Mouse (Mus musculus) liver, postnatal 0 days (tissue): ENCODE measurements around the gene Nckap1l. TPM values are rescaled to one million over a fixed set of nuclear protein-coding genes. Genes with fewer than 3 reads are reported as not detected.
A peak's percentile ranks its signal among the peaks of the same experiment; 100 is the strongest.

Source experiments
- ATAC-seq: fragments of 200-750 bp; cut with Nextera tagmentation; 2 replicates; pipeline ENCODE4 v1.8.0; 2017; ENCODE audit warnings: mild to moderate bottlenecking, moderate library complexity
- DNase-seq: peaks from one replicate; pipeline ENCODE4 v3.0.0-alpha.2; 2016
- H3K27ac ChIP-seq: fragments of 300-500 bp; sonication (generic); 2 replicates; pipeline ENCODE4 v1.5.1; 2014; ENCODE audit warnings: antibody characterized with exemption, moderate library complexity, mild to moderate bottlenecking, low read depth
- H3K27me3 ChIP-seq: fragments of 300-500 bp; sonication (generic); 2 replicates; pipeline ENCODE4 v1.6.1; 2014; ENCODE audit warnings: low read length, control low read depth, mixed read lengths; ENCODE audit not compliant: insufficient read depth
- H3K36me3 ChIP-seq: fragments of 300-500 bp; sonication (generic); replicated peaks from 2 replicates; pipeline ENCODE4 v1.6.1; 2014; ENCODE audit warnings: mild to moderate bottlenecking, control low read depth, low read length, moderate library complexity, mixed read lengths; ENCODE audit not compliant: insufficient read depth
- H3K4me1 ChIP-seq: fragments of 300-500 bp; sonication (generic); 2 replicates; pipeline ENCODE4 v1.6.1; 2014; ENCODE audit warnings: antibody characterized with exemption, mild to moderate bottlenecking, control low read depth; ENCODE audit not compliant: insufficient read depth
- H3K4me2 ChIP-seq: fragments of 300-500 bp; sonication (generic); 2 replicates; pipeline ENCODE4 v1.6.1; 2014; ENCODE audit warnings: low read depth, mild to moderate bottlenecking, low read length, moderate library complexity, mixed read lengths
- H3K4me3 ChIP-seq: fragments of 300-500 bp; sonication (generic); 2 replicates; pipeline ENCODE4 v1.5.1; 2014; ENCODE audit warnings: low read depth, low read length
- H3K9ac ChIP-seq: fragments of 300-500 bp; sonication (generic); replicated peaks from 2 replicates; pipeline ENCODE4 v1.6.1; 2014; ENCODE audit warnings: mild to moderate bottlenecking, moderate library complexity
- H3K9me3 ChIP-seq: fragments of 300-500 bp; sonication (generic); 2 replicates; pipeline ENCODE4 v1.6.1; 2016; ENCODE audit warnings: mild to moderate bottlenecking, control low read depth, low read length, mixed read lengths
- CTCF ChIP-seq: sonication (generic); IDR thresholded peaks from 2 replicates; pipeline ENCODE4 v1.5.1; 2016; ENCODE audit warnings: antibody characterized with exemption, low read depth
- EP300 ChIP-seq: IDR thresholded peaks from 2 replicates; pipeline ENCODE4 v1.6.1; 2016; ENCODE audit warnings: antibody characterized with exemption, low read depth, mild to moderate bottlenecking
- WGBS: fragments of 180-500 bp; shearing (Covaris S2); extraction: QIAGEN DNeasy Blood & Tissue Kit; methylation state at CpG from one replicate; pipeline ENCODE4 v1.1.7; 2014; ENCODE audit not compliant: insufficient replicate concordance; 5-methylcytosine and 5-hydroxymethylcytosine counted together
- polyA plus RNA-seq: library from polyadenylated mRNA; unstranded; fragments of >200 nt; fragmentation: Nextera tagmentation; extraction: Ambion mirVana; gene quantifications from 2 replicates; pipeline ENCODE4 v1.2.1, GENCODE M21; 2015

The Nckap1l gene
- polyA plus RNA-seq, 1 experiment from 2014 or later: 6.8 TPM

DNA sequence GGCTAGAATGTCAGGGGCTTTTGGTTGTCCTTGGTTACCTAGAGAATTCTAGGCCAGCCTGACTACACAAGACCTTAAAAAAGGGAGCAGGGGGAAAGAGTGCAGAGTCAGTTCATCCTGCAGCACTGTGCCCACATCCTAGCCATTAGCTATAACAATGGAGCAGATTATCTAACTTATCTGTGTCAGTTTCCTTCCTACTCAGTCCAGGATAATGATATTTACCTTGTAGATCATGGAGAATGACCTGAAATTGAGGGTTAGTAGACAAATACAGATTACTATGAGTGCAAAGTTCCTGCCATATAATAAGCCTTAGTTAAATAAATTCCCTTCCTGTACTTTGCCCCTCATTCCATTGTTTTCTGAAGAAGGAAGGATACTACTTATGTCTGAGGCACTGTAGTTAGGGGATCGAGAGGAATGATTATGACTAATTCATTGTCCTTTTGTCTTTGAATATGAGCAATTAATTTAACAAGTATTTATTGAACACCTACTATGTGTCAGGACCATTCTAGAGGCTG, 25.5 kb downstream of the Nckap1l start:
- no peak overlapping the region for H3K27ac ChIP-seq
- no peak for DNase-seq
- WGBS: 72% methylated on average over 1 of the region's 1 CpGs
- H3K27me3 ChIP-seq: no peaks in the 10 kb centered on the region
- no peak overlapping the region for H3K4me2 ChIP-seq
- H3K9me3 ChIP-seq: no peaks in the 10 kb centered on the region
- no peak overlapping the region for H3K9ac ChIP-seq
- no peaks in the 10 kb centered on the region for H3K4me1 ChIP-seq
- no peak for ATAC-seq
- TF ChIP-seq EP300 (no peak), CTCF (no peak)
- peaks cover 9% of the 10 kb centered on the region for H3K36me3 ChIP-seq
- no peak overlapping the region for H3K4me3 ChIP-seq

DNA sequence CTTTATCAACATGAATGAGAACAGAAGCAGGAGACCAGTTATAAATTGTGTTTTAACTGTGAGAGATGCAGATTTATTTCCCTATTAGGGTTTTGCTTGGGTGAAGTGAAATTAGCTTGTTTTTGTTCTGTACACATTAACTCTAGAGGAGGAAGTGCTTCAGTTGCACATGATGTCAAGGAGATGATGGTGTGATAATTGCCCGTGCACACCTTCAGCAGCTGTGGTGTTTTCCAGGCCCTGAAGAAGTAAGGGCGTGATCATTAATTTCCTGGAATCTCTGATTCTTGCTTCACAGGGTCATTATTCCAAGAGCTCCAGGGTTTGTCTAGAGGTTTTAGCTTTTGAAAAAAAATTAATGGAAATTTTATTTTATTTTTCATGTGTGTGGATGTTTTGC, 26.5 kb downstream of the Nckap1l start:
- Histone ChIP-seq H3K36me3 (peaks cover 9% of the 10 kb centered on the region), H3K4me2 (no peak overlapping the region), H3K27ac (no peak overlapping the region), H3K27me3 (no peaks in the 10 kb centered on the region), H3K4me1 (no peaks in the 10 kb centered on the region), H3K9me3 (no peaks in the 10 kb centered on the region), H3K9ac (no peak overlapping the region), H3K4me3 (no peak overlapping the region)
- no peak for DNase-seq
- TF ChIP-seq CTCF (no peak), EP300 (no peak)
- ATAC-seq: no peak
- 69% methylated on average over 2 of the region's 2 CpGs for WGBS

GRCm38 (mm10) chr15:103482488-103482887, 28.9 kb downstream of the Nckap1l start:
- TF ChIP-seq EP300 (no peak), CTCF (0 out of 2 replicates have a peak, but pooled peaks have one; percentile 23)
- H3K27ac ChIP-seq: no peak overlapping the region
- H3K9me3 ChIP-seq: no peaks in the 10 kb centered on the region
- WGBS: 11% methylated on average over 1 of the region's 1 CpGs
- H3K36me3 ChIP-seq: peaks cover 6% of the 10 kb centered on the region; the same call in 1 of the 2 replicates
- ATAC-seq: no peak
- no peak overlapping the region for H3K9ac ChIP-seq
- H3K4me2 ChIP-seq: no peak overlapping the region
- no peak overlapping the region for H3K4me3 ChIP-seq
- DNase-seq: no peak
- no peaks in the 10 kb centered on the region for H3K27me3 ChIP-seq
- no peaks in the 10 kb centered on the region for H3K4me1 ChIP-seq

GRCm38 (mm10) chr15:103484490-103484889, 30.9 kb downstream of the Nckap1l start:
- Histone ChIP-seq H3K4me3 (no peak overlapping the region), H3K4me2 (no peak overlapping the region), H3K36me3 (peaks cover 6% of the 10 kb centered on the region; the same call in 1 of the 2 replicates), H3K4me1 (no peaks in the 10 kb centered on the region), H3K27ac (no peak overlapping the region), H3K27me3 (no peaks in the 10 kb centered on the region), H3K9ac (no peak overlapping the region), H3K9me3 (no peaks in the 10 kb centered on the region)
- DNase-seq: no peak
- ATAC-seq: no peak
- TF ChIP-seq CTCF: no peak
- TF ChIP-seq EP300: no peak
- WGBS: 67% methylated on average over 2 of the region's 2 CpGs

- Histone ChIP-seq H3K4me1 (no peaks in the 10 kb centered on the region), H3K27ac (no peak overlapping the region), H3K9ac (no peak overlapping the region), H3K4me3 (no peak overlapping the region), H3K4me2 (no peak overlapping the region), H3K36me3 (peaks cover 4% of the 10 kb centered on the region; the same call in 1 of the 2 replicates), H3K9me3 (no peaks in the 10 kb centered on the region), H3K27me3 (no peaks in the 10 kb centered on the region)
- 85% methylated on average over 3 of the region's 3 CpGs for WGBS
- ATAC-seq (no peak), DNase-seq (no peak)
- TF ChIP-seq EP300: no peak
- no peak for TF ChIP-seq CTCF
Measured at GRCm38 (mm10) chr15:103485106-103485505, 31.5 kb downstream of the Nckap1l start.

DNA sequence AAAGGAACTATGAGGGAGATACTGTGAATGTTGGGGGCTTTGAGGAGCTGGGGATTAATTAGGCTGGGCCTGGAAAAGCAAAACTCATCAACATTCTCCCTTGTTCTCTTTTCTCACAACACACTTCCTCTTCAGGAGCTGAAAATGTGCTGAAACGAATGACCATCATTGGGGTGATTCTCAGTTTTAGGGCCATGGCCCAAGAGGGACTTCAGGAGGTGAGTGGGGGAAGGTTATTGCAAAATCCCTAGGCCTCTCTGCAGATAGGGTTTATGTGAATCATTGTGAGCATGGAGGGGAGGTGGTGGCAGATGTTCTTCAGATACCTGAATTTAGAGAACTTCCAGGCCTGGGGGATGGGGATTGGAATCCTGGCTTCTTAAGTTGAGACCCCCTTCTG, 33.1 kb downstream of the Nckap1l start:
- ATAC-seq (no peak), DNase-seq (no peak)
- Histone ChIP-seq H3K27me3 (no peaks in the 10 kb centered on the region), H3K36me3 (peaks cover 4% of the 10 kb centered on the region), H3K4me1 (no peaks in the 10 kb centered on the region), H3K9me3 (no peaks in the 10 kb centered on the region), H3K27ac (no peak overlapping the region), H3K4me2 (no peak overlapping the region), H3K4me3 (no peak overlapping the region), H3K9ac (no peak overlapping the region)
- WGBS: 30% methylated on average over 1 of the region's 1 CpGs
- TF ChIP-seq EP300: no peak
- TF ChIP-seq CTCF: no peak

GRCm38 (mm10) chr15:103488336-103488735, 34.7 kb downstream of the Nckap1l start:
- H3K4me2 ChIP-seq: no peak overlapping the region
- H3K27ac ChIP-seq: no peak overlapping the region
- H3K9me3 ChIP-seq: no peaks in the 10 kb centered on the region
- WGBS: 57% methylated on average over 4 of the region's 4 CpGs
- peaks cover 6% of the 10 kb centered on the region for H3K36me3 ChIP-seq
- no peaks in the 10 kb centered on the region for H3K27me3 ChIP-seq
- no peak overlapping the region for H3K9ac ChIP-seq
- ATAC-seq: no peak
- no peak overlapping the region for H3K4me3 ChIP-seq
- H3K4me1 ChIP-seq: no peaks in the 10 kb centered on the region
- DNase-seq: no peak
- TF ChIP-seq CTCF (no peak), EP300 (no peak)
